Mouse (Mus musculus) heart, embryonic 11.5 days (tissue): Measurements from ENCODE around the gene 4930523C07Rik. TPM values are rescaled to one million over a fixed set of nuclear protein-coding genes. Genes with fewer than 3 reads are reported as not detected.

Experiments used
- ATAC-seq: fragments of 200-750 bp; cut with Nextera tagmentation; replicated peaks from 2 replicates; pipeline ENCODE4 v1.8.0; 2017; ENCODE audit warnings: moderate library complexity; ENCODE audit not compliant: insufficient number of reproducible peaks, low FRiP score, low TSS enrichment
- H3K27ac ChIP-seq: fragments of 300-500 bp; sonication (generic); 2 replicates; pipeline ENCODE4 v1.5.1; 2014; ENCODE audit warnings: mild to moderate bottlenecking, low read depth, low read length
- H3K27me3 ChIP-seq: fragments of 300-500 bp; sonication (generic); 2 replicates; pipeline ENCODE4 v1.6.1; 2014; ENCODE audit warnings: mild to moderate bottlenecking, low read length, mixed read lengths; ENCODE audit not compliant: control insufficient read depth, insufficient read depth
- H3K36me3 ChIP-seq: fragments of 300-500 bp; sonication (generic); 2 replicates; pipeline ENCODE4 v1.6.1; 2014; ENCODE audit warnings: mild to moderate bottlenecking, low read length, moderate library complexity, mixed read lengths; ENCODE audit not compliant: control insufficient read depth, insufficient read depth
- H3K4me1 ChIP-seq: fragments of 300-500 bp; sonication (generic); 2 replicates; pipeline ENCODE4 v1.6.1; 2014; ENCODE audit warnings: low read length; ENCODE audit not compliant: control insufficient read depth, insufficient read depth
- H3K4me2 ChIP-seq: fragments of 300-500 bp; sonication (generic); 2 replicates; pipeline ENCODE4 v1.6.1; 2014; ENCODE audit warnings: mild to moderate bottlenecking, moderate library complexity
- H3K4me3 ChIP-seq: fragments of 300-500 bp; sonication (generic); 2 replicates; pipeline ENCODE4 v1.5.1; 2014; ENCODE audit warnings: low read depth, low read length
- H3K9ac ChIP-seq: fragments of 300-500 bp; sonication (generic); 2 replicates; pipeline ENCODE4 v1.6.1; 2014; ENCODE audit warnings: mild to moderate bottlenecking, low read depth, low read length, moderate library complexity
- H3K9me3 ChIP-seq: fragments of 300-500 bp; sonication (generic); replicated peaks from 2 replicates; pipeline ENCODE4 v1.6.1; 2016; ENCODE audit warnings: low read length; ENCODE audit not compliant: control insufficient read depth
- WGBS: fragments of 180-500 bp; shearing (Covaris S2); extraction: QIAGEN DNeasy Blood & Tissue Kit; methylation state at CpG from one replicate; pipeline ENCODE4 v1.1.7; 2014; ENCODE audit not compliant: insufficient replicate concordance; 5-methylcytosine and 5-hydroxymethylcytosine counted together
- polyA plus RNA-seq: library from polyadenylated mRNA; unstranded; fragments of >200 nt; fragmentation: Nextera tagmentation; extraction: Ambion mirVana; gene quantifications from 2 replicates; pipeline ENCODE4 v1.2.1, GENCODE M21; 2014

Gene 4930523C07Rik
- polyA plus RNA-seq, 1 experiment from 2014 or later, result 15.0 TPM

GRCm38 (mm10) chr1:160064547-160065144 lies 20.5 kb downstream of the 4930523C07Rik start:
- Histone ChIP-seq H3K9me3 (0 out of 2 replicates have a peak, but pooled peaks cover 2% of the 10 kb centered on the region), H3K4me2 (no peak overlapping the region), H3K9ac (no peak overlapping the region), H3K36me3 (no peaks in the 10 kb centered on the region), H3K4me1 (peaks cover 8% of the 10 kb centered on the region; the same call in 1 of the 2 replicates), H3K27ac (no peak overlapping the region), H3K4me3 (no peak overlapping the region), H3K27me3 (no peaks in the 10 kb centered on the region)
- ATAC-seq, result no peak
- 71% methylated on average over 7 of the region's 7 CpGs for WGBS

GRCm38 (mm10) chr1:160078882-160079661 lies 34.9 kb downstream of the 4930523C07Rik start:
- H3K27ac ChIP-seq, result no peak overlapping the region
- H3K36me3 ChIP-seq, result no peaks in the 10 kb centered on the region
- no peak overlapping the region for H3K4me3 ChIP-seq
- H3K4me1 ChIP-seq, result no peaks in the 10 kb centered on the region
- no peaks in the 10 kb centered on the region for H3K27me3 ChIP-seq
- H3K9ac ChIP-seq, result no peak overlapping the region
- 70% methylated on average over 14 of the region's 14 CpGs for WGBS
- no peak for ATAC-seq
- no peak overlapping the region for H3K4me2 ChIP-seq
- no peaks in the 10 kb centered on the region for H3K9me3 ChIP-seq

GRCm38 (mm10) chr1:160080800-160081436 lies 36.7 kb downstream of the 4930523C07Rik start:
- 30% methylated on average over 2 of the region's 2 CpGs for WGBS

GRCm38 (mm10) chr1:160082647-160083046 lies 38.5 kb downstream of the 4930523C07Rik start:
- 86% methylated on average over 1 of the region's 1 CpGs for WGBS
- ATAC-seq, result no peak

More at GRCm38 (mm10) chr1:160080800-160081436, 36.7 kb downstream of the 4930523C07Rik start:
- no peak overlapping the region for H3K4me3 ChIP-seq
- H3K27ac ChIP-seq, result no peak overlapping the region
- no peaks in the 10 kb centered on the region for H3K4me1 ChIP-seq
- no peaks in the 10 kb centered on the region for H3K27me3 ChIP-seq
- no peaks in the 10 kb centered on the region for H3K36me3 ChIP-seq
- no peak overlapping the region for H3K4me2 ChIP-seq
- no peak for ATAC-seq
- H3K9me3 ChIP-seq, result no peaks in the 10 kb centered on the region
- no peak overlapping the region for H3K9ac ChIP-seq

GRCm38 (mm10) chr1:160084239-160084638 lies 40.1 kb downstream of the 4930523C07Rik start:
- WGBS, result 82% methylated on average over 1 of the region's 1 CpGs

More at GRCm38 (mm10) chr1:160082647-160083046, 38.5 kb downstream of the 4930523C07Rik start:
- Histone ChIP-seq H3K27me3 (no peaks in the 10 kb centered on the region), H3K36me3 (no peaks in the 10 kb centered on the region), H3K9ac (no peak overlapping the region), H3K4me2 (no peak overlapping the region), H3K4me1 (no peaks in the 10 kb centered on the region), H3K4me3 (no peak overlapping the region), H3K27ac (no peak overlapping the region), H3K9me3 (no peaks in the 10 kb centered on the region)

GRCm38 (mm10) chr1:160086651-160087050 lies 42.5 kb downstream of the 4930523C07Rik start:
- WGBS, result 71% methylated on average over 2 of the region's 2 CpGs
- Histone ChIP-seq H3K36me3 (no peaks in the 10 kb centered on the region), H3K27me3 (no peaks in the 10 kb centered on the region), H3K27ac (no peak overlapping the region), H3K4me2 (no peak overlapping the region), H3K9ac (no peak overlapping the region), H3K4me1 (no peaks in the 10 kb centered on the region), H3K4me3 (no peak overlapping the region), H3K9me3 (no peaks in the 10 kb centered on the region)
- no peak for ATAC-seq

More at GRCm38 (mm10) chr1:160084239-160084638, 40.1 kb downstream of the 4930523C07Rik start:
- no peak for ATAC-seq
- Histone ChIP-seq H3K4me2 (no peak overlapping the region), H3K27me3 (no peaks in the 10 kb centered on the region), H3K4me1 (no peaks in the 10 kb centered on the region), H3K9ac (no peak overlapping the region), H3K27ac (no peak overlapping the region), H3K36me3 (no peaks in the 10 kb centered on the region), H3K9me3 (no peaks in the 10 kb centered on the region), H3K4me3 (no peak overlapping the region)

GRCm38 (mm10) chr1:160099659-160100302 lies 55.6 kb downstream of the 4930523C07Rik start:
- 82% methylated on average over 5 of the region's 5 CpGs for WGBS
- Histone ChIP-seq H3K36me3 (no peaks in the 10 kb centered on the region), H3K27ac (no peak overlapping the region), H3K27me3 (no peaks in the 10 kb centered on the region), H3K4me2 (no peak overlapping the region), H3K9ac (no peak overlapping the region), H3K9me3 (no peaks in the 10 kb centered on the region), H3K4me3 (no peak overlapping the region), H3K4me1 (no peaks in the 10 kb centered on the region)
- ATAC-seq, result no peak

GRCm38 (mm10) chr1:160100996-160101395 lies 56.8 kb downstream of the 4930523C07Rik start:
- no peak for ATAC-seq
- H3K9me3 ChIP-seq, result no peaks in the 10 kb centered on the region
- no peak overlapping the region for H3K4me3 ChIP-seq
- 79% methylated on average over 5 of the region's 5 CpGs for WGBS
- no peak overlapping the region for H3K27ac ChIP-seq
- no peak overlapping the region for H3K9ac ChIP-seq
- H3K36me3 ChIP-seq, result no peaks in the 10 kb centered on the region
- H3K4me2 ChIP-seq, result no peak overlapping the region
- no peaks in the 10 kb centered on the region for H3K4me1 ChIP-seq
- H3K27me3 ChIP-seq, result no peaks in the 10 kb centered on the region
